Comparison of ENCODE assay signal across 8 mouse cellular contexts in the genomic region with DNA sequence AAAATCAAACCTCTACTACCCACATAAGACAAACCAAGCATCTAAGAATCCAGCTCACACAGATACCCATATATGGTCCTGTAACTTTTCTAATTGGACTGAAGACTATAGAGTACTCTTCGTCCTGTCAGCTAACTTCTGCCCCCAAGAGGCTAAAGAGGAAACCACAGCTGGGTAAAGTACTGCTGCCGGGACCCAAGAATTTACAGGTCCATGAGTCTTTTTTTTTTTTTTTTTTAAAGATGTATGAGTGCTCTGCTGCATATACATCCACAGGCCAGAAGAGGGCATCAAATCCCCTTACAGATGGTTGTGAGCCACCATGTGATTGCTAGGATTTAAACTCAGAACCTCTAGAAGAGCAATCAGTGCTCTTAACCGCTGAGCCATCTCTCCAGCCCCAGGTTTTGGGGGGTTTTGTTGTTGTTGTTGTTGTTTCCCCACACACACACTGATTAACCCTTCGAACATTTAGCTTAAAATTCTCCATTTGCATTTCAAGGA. TPM values are rescaled to one million over a fixed set of nuclear protein-coding genes. Genes with fewer than 3 reads are reported as not detected.
A peak's percentile ranks its signal among the peaks of the same experiment; 100 is the strongest.
DNase-seq lines count a peak whose midpoint lies in the region; ATAC-seq and TF ChIP-seq lines count a peak whose summit lies in the region.

No protein-coding gene starts in this region.

- peak overlapping the region; percentile 84 for H3K27ac ChIP-seq in gastrocnemius, adult 2 months
- peak overlapping the region; percentile 60; the same call in 1 of the 2 replicates for H3K27ac ChIP-seq in hindbrain, postnatal 0 days
- no peak overlapping the region for H3K27ac ChIP-seq in left cerebral cortex, adult 2 months
- H3K27ac ChIP-seq in macrophage = 0 out of 2 replicates have a peak overlapping the region, but pooled peaks have one; percentile 12

- TF ChIP-seq CTCF in gastrocnemius, adult 2 months (IDR thresholded peaks at IDR 0.05) = peak; percentile 73
- TF ChIP-seq CTCF in hindbrain, postnatal 0 days (IDR thresholded peaks at IDR 0.05; ENCODE audit: low read depth) = no peak; the same call in 1 of the 2 replicates
- TF ChIP-seq CTCF in left cerebral cortex, adult 2 months (IDR thresholded peaks at IDR 0.05) = peak; percentile 72

- 0% methylated on average over 4 of the region's 4 CpGs for WGBS in hindbrain, postnatal 0 days
- 3% methylated on average over 4 of the region's 4 CpGs for WGBS in macrophage (ENCODE audit: missing documents)

- peaks cover 3% of the 10 kb centered on the region; the same call in 1 of the 2 replicates for H3K36me3 ChIP-seq in hindbrain, postnatal 0 days (ENCODE audit: insufficient read depth, low read length)
- peaks cover 16% of the 10 kb centered on the region for H3K36me3 ChIP-seq in macrophage (ENCODE audit: inconsistent target)

- no peaks in the 10 kb centered on the region for H3K9me3 ChIP-seq in hindbrain, postnatal 0 days (ENCODE audit: low read length)

- peak overlapping the region; percentile 46; the same call in 1 of the 2 replicates for H3K9ac ChIP-seq in hindbrain, postnatal 0 days (replicated peaks; ENCODE audit: low read length)

- H3K79me2 ChIP-seq in macrophage (ENCODE audit: inconsistent target) = peaks cover 21% of the 10 kb centered on the region

- peak; percentile 40 to 76 for DNase-seq in cerebellum, postnatal 4 days (ENCODE audit: low spot score in 2 of 2)
- DNase-seq in gastrocnemius, adult 2 months = peak; percentile 73
- peak; percentile 87 for DNase-seq in hindbrain, postnatal 0 days (ENCODE audit: low spot score)
- peak; percentile 54 to 64 for DNase-seq in left cerebral cortex, adult 2 months (ENCODE audit: extremely low spot score in 1 of 2, low spot score in 2 of 2)
- peak; percentile 59 to 70 for DNase-seq in right cerebral cortex, adult 2 months (ENCODE audit: low spot score in 2 of 2)
- peak; percentile 72 to 75 for DNase-seq in urinary bladder, postnatal 36 days (ENCODE audit: low spot score in 2 of 2)

- H3K4me1 ChIP-seq in hindbrain, postnatal 0 days (ENCODE audit: insufficient read depth, low read length) = peaks cover 5% of the 10 kb centered on the region; the same call in 1 of the 2 replicates

- peak; percentile 62 for ATAC-seq in activated CD4-positive, CD25-positive, alpha-beta regulatory T cell, adult 4 months
- peak; percentile 34 for ATAC-seq in hindbrain, postnatal 0 days

- H3K4me3 ChIP-seq in gastrocnemius, adult 2 months = peak overlapping the region; percentile 78
- peak overlapping the region; percentile 61 for H3K4me3 ChIP-seq in hindbrain, postnatal 0 days (ENCODE audit: low read length)
- peak overlapping the region; percentile 90 for H3K4me3 ChIP-seq in left cerebral cortex, adult 2 months
- H3K4me3 ChIP-seq in macrophage (ENCODE audit: inconsistent target) = peak overlapping the region; percentile 99

- intact Hi-C loops in gastrocnemius, adult 2 months (cut with DNase I) = loop anchor here (1.0 to 10.0 kb wide), 3 partner anchors 139 to 396 kb away; a partner anchor contains a TSS
- intact Hi-C loops in left cerebral cortex, adult 2 months (cut with DNase I) = loop anchor here (1.0 to 10.0 kb wide), 3 partner anchors 47 to 421 kb away; a partner anchor contains a TSS

- H3K4me2 ChIP-seq in hindbrain, postnatal 0 days (ENCODE audit: low read depth, low read length) = peak overlapping the region; percentile 64

- no peaks in the 10 kb centered on the region for H3K27me3 ChIP-seq in hindbrain, postnatal 0 days (ENCODE audit: insufficient read depth, low read length)

RNA-seq across cellular contexts. Expression of a gene that starts 1.1 kb away (rescaled TPM):
- polyA plus RNA-seq in activated CD4-positive, CD25-positive, alpha-beta regulatory T cell, adult 4 months (2017; shearing (Covaris generic)) = 10 to 100 TPM; 35.7 to 44.6 TPM
- 10 to 100 TPM; 11.5 to 12.9 TPM for total RNA-seq in gastrocnemius, adult 2 months (2021)
- total RNA-seq in hindbrain, postnatal 0 days (2014; rRNA removed) = 33.1 and 41.9 TPM in 2 replicates
- 61.8 and 72.5 TPM in 2 replicates for polyA plus RNA-seq in hindbrain, postnatal 0 days (2015; fragmentation: Nextera tagmentation; extraction: Ambion mirVana)
- total RNA-seq in left cerebral cortex, adult 2 months (2021) = 10 to 100 TPM; 28.8 to 35.2 TPM
- 100 to 1,000 TPM in 2 of 26 experiments, 10 to 100 TPM in 24; 13.3 to 123 (median 53.1) TPM for total RNA-seq in macrophage (2018; cell fraction: chromatin; rRNA removed)
- 10 to 100 TPM in 1 of 26 experiments, 1 to 10 TPM in 25; 2.6 to 13.0 (median 5.4) TPM for total RNA-seq in macrophage (2018; cell fraction: cytosol; rRNA removed)
- total RNA-seq in macrophage (2018; cell fraction: nucleus; rRNA removed) = 10 to 100 TPM in 20 of 26 experiments, 1 to 10 TPM in 6; 6.1 to 46.1 (median 20.8) TPM
- polyA plus RNA-seq in macrophage (2018) = 5.5 to 12.4 TPM (median 8.5 TPM) in 3 replicates

RNA-seq across cellular contexts. Expression of a gene that starts 9.1 kb away (rescaled TPM):
- polyA plus RNA-seq in activated CD4-positive, CD25-positive, alpha-beta regulatory T cell, adult 4 months (2017; shearing (Covaris generic)) = under 1 TPM in 1 of 2 experiments, not detected in 1; 0.70 TPM
- total RNA-seq in gastrocnemius, adult 2 months (2021) = 1 to 10 TPM in 1 of 2 experiments, under 1 TPM in 1; 0.69 to 1.1 TPM
- 0.89 and 2.4 TPM in 2 replicates for total RNA-seq in hindbrain, postnatal 0 days (2014; rRNA removed)
- polyA plus RNA-seq in hindbrain, postnatal 0 days (2015; fragmentation: Nextera tagmentation; extraction: Ambion mirVana) = 0.61 and 0.64 TPM in 2 replicates
- 10 to 100 TPM in 1 of 2 experiments, 1 to 10 TPM in 1; 6.3 to 10.0 TPM for total RNA-seq in left cerebral cortex, adult 2 months (2021)
- 1 to 10 TPM in 11 of 26 experiments, under 1 TPM in 9, not detected in 6; 0.33 to 3.5 (median 1.5) TPM for total RNA-seq in macrophage (2018; cell fraction: chromatin; rRNA removed)
- total RNA-seq in macrophage (2018; cell fraction: cytosol; rRNA removed) = under 1 TPM in 12 of 26 experiments, not detected in 14; 0.04 to 0.19 (median 0.09) TPM
- 1 to 10 TPM in 3 of 26 experiments, under 1 TPM in 20, not detected in 3; 0.20 to 2.6 (median 0.53) TPM for total RNA-seq in macrophage (2018; cell fraction: nucleus; rRNA removed)
- polyA plus RNA-seq in macrophage (2018) = 0.16 to 0.27 TPM in 2 of 3 replicates, not detected in the other

RNA-seq across cellular contexts. Expression of a gene that starts 30.1 kb away (rescaled TPM):
- not detected for polyA plus RNA-seq in activated CD4-positive, CD25-positive, alpha-beta regulatory T cell, adult 4 months (2017; shearing (Covaris generic))
- total RNA-seq in gastrocnemius, adult 2 months (2021) = not detected
- total RNA-seq in hindbrain, postnatal 0 days (2014; rRNA removed) = not detected in 2 replicates
- not detected in 2 replicates for polyA plus RNA-seq in hindbrain, postnatal 0 days (2015; fragmentation: Nextera tagmentation; extraction: Ambion mirVana)
- not detected for total RNA-seq in left cerebral cortex, adult 2 months (2021)
- total RNA-seq in macrophage (2018; cell fraction: chromatin; rRNA removed) = not detected
- not detected for total RNA-seq in macrophage (2018; cell fraction: cytosol; rRNA removed)
- total RNA-seq in macrophage (2018; cell fraction: nucleus; rRNA removed) = not detected
- polyA plus RNA-seq in macrophage (2018) = 0.75 TPM in 1 of 3 replicates, not detected in the others

RNA-seq across cellular contexts. Expression of a gene that starts 30.4 kb away (rescaled TPM):
- polyA plus RNA-seq in activated CD4-positive, CD25-positive, alpha-beta regulatory T cell, adult 4 months (2017; shearing (Covaris generic)) = 10 to 100 TPM; 16.2 to 18.5 TPM
- total RNA-seq in gastrocnemius, adult 2 months (2021) = 1,000 to 10,000 TPM; 1,660 to 1,958 TPM
- total RNA-seq in hindbrain, postnatal 0 days (2014; rRNA removed) = 514 and 732 TPM in 2 replicates
- 543 and 625 TPM in 2 replicates for polyA plus RNA-seq in hindbrain, postnatal 0 days (2015; fragmentation: Nextera tagmentation; extraction: Ambion mirVana)
- 100 to 1,000 TPM; 793 to 811 TPM for total RNA-seq in left cerebral cortex, adult 2 months (2021)
- 1 to 10 TPM in 1 of 26 experiments, not detected in 25; 1.7 TPM for total RNA-seq in macrophage (2018; cell fraction: chromatin; rRNA removed)
- not detected for total RNA-seq in macrophage (2018; cell fraction: cytosol; rRNA removed)
- not detected for total RNA-seq in macrophage (2018; cell fraction: nucleus; rRNA removed)
- polyA plus RNA-seq in macrophage (2018) = 0.14 TPM in 1 of 3 replicates, not detected in the others

RNA-seq across cellular contexts. Expression of a gene that starts 34.6 kb away (rescaled TPM):
- not detected for polyA plus RNA-seq in activated CD4-positive, CD25-positive, alpha-beta regulatory T cell, adult 4 months (2017; shearing (Covaris generic))
- 1 to 10 TPM; 1.8 TPM for total RNA-seq in gastrocnemius, adult 2 months (2021)
- not detected in 2 replicates for total RNA-seq in hindbrain, postnatal 0 days (2014; rRNA removed)
- polyA plus RNA-seq in hindbrain, postnatal 0 days (2015; fragmentation: Nextera tagmentation; extraction: Ambion mirVana) = not detected in 2 replicates
- not detected for total RNA-seq in left cerebral cortex, adult 2 months (2021)
- not detected for total RNA-seq in macrophage (2018; cell fraction: chromatin; rRNA removed)
- not detected for total RNA-seq in macrophage (2018; cell fraction: cytosol; rRNA removed)
- total RNA-seq in macrophage (2018; cell fraction: nucleus; rRNA removed) = not detected
- polyA plus RNA-seq in macrophage (2018) = not detected in 3 replicates
